In the genomic region with DNA sequence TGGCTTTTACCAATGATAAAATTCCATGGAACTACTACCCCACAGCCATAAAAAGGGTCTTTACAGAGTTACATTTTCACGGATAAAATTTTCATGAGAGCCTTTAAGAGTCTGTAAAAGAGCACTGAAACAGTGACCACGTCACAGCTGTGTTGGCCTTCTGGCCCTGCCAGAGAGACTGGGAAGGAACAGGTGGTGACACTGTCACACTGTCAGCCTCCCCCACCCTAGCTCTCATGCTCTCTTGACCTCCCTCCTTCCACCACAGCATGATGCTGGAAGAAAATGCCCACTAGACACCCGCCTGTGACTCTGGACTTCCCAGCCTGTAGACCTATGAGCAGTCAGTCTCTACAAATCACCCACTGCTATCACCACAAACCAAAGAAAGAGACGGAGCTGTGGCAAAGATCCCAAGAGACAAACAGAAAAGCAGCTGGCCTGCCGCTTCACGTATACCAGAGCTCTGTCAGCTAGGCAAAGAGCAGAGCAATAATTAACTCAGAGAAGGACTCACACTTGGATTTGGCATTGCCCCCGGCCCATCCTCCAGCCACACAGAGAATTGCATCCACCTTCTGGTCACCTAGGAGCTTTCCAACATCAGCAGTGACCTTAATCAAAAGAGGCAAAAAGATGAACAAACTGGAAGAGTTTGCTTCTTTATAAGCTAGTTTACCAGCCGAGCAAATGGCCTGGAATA, we compare ENCODE assay signal across 21 mouse cellular contexts. TPM values are rescaled to one million over a fixed set of nuclear protein-coding genes. Genes with fewer than 3 reads are reported as not detected.
DNase-seq lines count a peak whose midpoint lies in the region; ATAC-seq and TF ChIP-seq lines count a peak whose summit lies in the region.
"Had no signal": no experiment of that assay in that cellular context is flagged by ENCODE, and none has a peak within 500 bp of the region (broad histone marks: within the 10 kb centered on the region; RNA-seq: fewer than 3 reads in every experiment).

No protein-coding gene starts in this region.

- H3K27me3 ChIP-seq in kidney, embryonic 14.5 days (ENCODE audit: control insufficient read depth, insufficient read depth, low read length): no peaks in the 10 kb centered on the region
- no peaks in the 10 kb centered on the region for H3K27me3 ChIP-seq in kidney, adult 2 months (replicated peaks; ENCODE audit: control insufficient read depth, insufficient read depth, low read length)
- no peaks in the 10 kb centered on the region for H3K27me3 ChIP-seq in liver, embryonic 16.5 days (ENCODE audit: control insufficient read depth, insufficient read depth, low read depth, low read length)
- H3K27me3 ChIP-seq: forebrain, embryonic 13.5 days; heart, embryonic 13.5 days; lung, embryonic 15.5 days; midbrain, embryonic 13.5 days had no signal

- no peak overlapping the region for H3K27ac ChIP-seq in kidney, embryonic 14.5 days (ENCODE audit: low read depth, low read length)
- H3K27ac ChIP-seq in kidney, adult 2 months (ENCODE audit: insufficient read depth, low read depth, low read length): peak overlapping the region; percentile 89
- H3K27ac ChIP-seq in liver, embryonic 16.5 days (ENCODE audit: low read length): peak overlapping the region; percentile 78
- H3K27ac ChIP-seq: embryonic facial prominence, embryonic 10.5 days; forebrain, embryonic 13.5 days; heart, embryonic 13.5 days; lung, embryonic 15.5 days; macrophage; midbrain, embryonic 13.5 days had no signal

- TF ChIP-seq CTCF in kidney, adult 2 months (conservative IDR thresholded peaks at IDR 0.05; ENCODE audit: insufficient read depth, insufficient read length, low read depth, low read length): no peak

- H3K4me3 ChIP-seq in kidney, embryonic 14.5 days (ENCODE audit: low read length): no peak overlapping the region
- no peak overlapping the region for H3K4me3 ChIP-seq in kidney, adult 2 months (ENCODE audit: insufficient read depth, low read depth, low read length)
- H3K4me3 ChIP-seq in liver, embryonic 16.5 days (ENCODE audit: low read depth, low read length): no peak overlapping the region
- H3K4me3 ChIP-seq: embryonic facial prominence, embryonic 10.5 days; forebrain, embryonic 13.5 days; heart, embryonic 13.5 days; lung, embryonic 15.5 days; midbrain, embryonic 13.5 days had no signal

- 78% methylated on average over 8 of the region's 8 CpGs for WGBS in kidney, embryonic 14.5 days
- WGBS in kidney, adult 2 months: 57% methylated on average over 8 of the region's 8 CpGs
- WGBS in liver, embryonic 16.5 days (ENCODE audit: insufficient replicate concordance): 64% methylated on average over 8 of the region's 8 CpGs

- H3K36me3 ChIP-seq in kidney, embryonic 14.5 days (ENCODE audit: control insufficient read depth, insufficient read depth, low read length): peaks cover 18% of the 10 kb centered on the region; the same call in 1 of the 2 replicates
- peaks cover 4% of the 10 kb centered on the region; the same call in 1 of the 2 replicates for H3K36me3 ChIP-seq in kidney, adult 2 months (ENCODE audit: control insufficient read depth, insufficient read depth, low read length)
- H3K36me3 ChIP-seq in liver, embryonic 16.5 days (ENCODE audit: control insufficient read depth, insufficient read depth): peaks cover 2% of the 10 kb centered on the region

- 0 out of 2 replicates have a peak, but pooled peaks cover 7% of the 10 kb centered on the region for H3K4me1 ChIP-seq in kidney, embryonic 14.5 days (ENCODE audit: control insufficient read depth, insufficient read depth, low read length)
- peaks cover 10% of the 10 kb centered on the region; the same call in 1 of the 2 replicates for H3K4me1 ChIP-seq in kidney, adult 2 months (ENCODE audit: control insufficient read depth, insufficient read depth, low read length)
- H3K4me1 ChIP-seq in liver, embryonic 16.5 days (ENCODE audit: control insufficient read depth, low read depth, low read length): peaks cover 12% of the 10 kb centered on the region

- no peaks in the 10 kb centered on the region for H3K9me3 ChIP-seq in kidney, embryonic 14.5 days (ENCODE audit: control insufficient read depth, low read length)
- no peaks in the 10 kb centered on the region for H3K9me3 ChIP-seq in liver, embryonic 16.5 days (replicated peaks; ENCODE audit: control insufficient read depth, low read length)
- H3K9me3 ChIP-seq: embryonic facial prominence, embryonic 10.5 days; forebrain, embryonic 13.5 days; heart, embryonic 13.5 days; lung, embryonic 15.5 days; midbrain, embryonic 13.5 days had no signal

- no peak overlapping the region for H3K4me2 ChIP-seq in kidney, embryonic 14.5 days (replicated peaks; ENCODE audit: low read depth, low read length)
- no peak overlapping the region for H3K4me2 ChIP-seq in liver, embryonic 16.5 days (ENCODE audit: low read depth, low read length)
- H3K4me2 ChIP-seq: forebrain, embryonic 13.5 days; heart, embryonic 13.5 days; lung, embryonic 15.5 days; midbrain, embryonic 13.5 days had no signal

- no peak for TF ChIP-seq POLR2A in kidney, adult 2 months (IDR thresholded peaks at IDR 0.05; ENCODE audit: low read depth, low read length)

- H3K9ac ChIP-seq in kidney, embryonic 14.5 days (ENCODE audit: low read depth, low read length): no peak overlapping the region
- H3K9ac ChIP-seq in liver, embryonic 16.5 days (ENCODE audit: low read depth, low read length): no peak overlapping the region
- H3K9ac ChIP-seq: forebrain, embryonic 13.5 days; heart, embryonic 13.5 days; lung, embryonic 15.5 days; midbrain, embryonic 13.5 days had no signal

- no peak for ATAC-seq in kidney, embryonic 14.5 days (ENCODE audit: low FRiP score, low TSS enrichment)
- peak; percentile 70 for ATAC-seq in liver, embryonic 16.5 days (ENCODE audit: low read depth)
- ATAC-seq: forebrain, embryonic 13.5 days; hindbrain, embryonic 16.5 days; midbrain, embryonic 13.5 days had no signal

- DNase-seq in kidney, adult 11 months: peak; percentile 79
- peak; percentile 89 for DNase-seq in kidney, adult 2 months
- peak; percentile 64 for DNase-seq in kidney, postnatal 14 days
- no peak for DNase-seq in neural tube, embryonic 10.5 days (ENCODE audit: extremely low spot score, low spot score)
- no peak for DNase-seq in adrenal gland, postnatal 25 days
- DNase-seq in thymus, postnatal 0 days (ENCODE audit: low spot score): no peak
- DNase-seq: B cell, adult 2 months; cerebellum, postnatal 36 days; heart, postnatal 36 days had no signal

RNA-seq across cellular contexts. Expression of a gene that starts 5.8 kb away (rescaled TPM):
- polyA plus RNA-seq in kidney, embryonic 14.5 days (2014; fragmentation: Nextera tagmentation; extraction: Ambion mirVana): 134 and 146 TPM in 2 replicates
- 415 and 434 TPM in 2 replicates for polyA plus RNA-seq in kidney, adult 2 months (2012; rRNA removed)
- polyA plus RNA-seq in liver, embryonic 16.5 days (2015; fragmentation: Nextera tagmentation; extraction: Ambion mirVana): 103 and 113 TPM in 2 replicates
- total RNA-seq in adrenal gland, postnatal 25 days (2021): 121 and 129 TPM in 2 replicates
- 125 and 126 TPM in 2 replicates for polyA plus RNA-seq in thymus, postnatal 0 days (2015; fragmentation: Nextera tagmentation; extraction: Ambion mirVana)

RNA-seq across cellular contexts. Expression of a gene that starts 9.3 kb away (rescaled TPM):
- not detected in 2 replicates for polyA plus RNA-seq in kidney, embryonic 14.5 days (2014; fragmentation: Nextera tagmentation; extraction: Ambion mirVana)
- polyA plus RNA-seq in kidney, adult 2 months (2012; rRNA removed): not detected in 2 replicates
- not detected in 2 replicates for polyA plus RNA-seq in liver, embryonic 16.5 days (2015; fragmentation: Nextera tagmentation; extraction: Ambion mirVana)
- total RNA-seq in adrenal gland, postnatal 25 days (2021): not detected in 2 replicates
- not detected in 2 replicates for polyA plus RNA-seq in thymus, postnatal 0 days (2015; fragmentation: Nextera tagmentation; extraction: Ambion mirVana)
- total RNA-seq: granulocyte monocyte progenitor cell, adult 5-6 weeks; heart, postnatal 36 days had no signal
- polyA plus RNA-seq: embryonic facial prominence, embryonic 10.5 days; forebrain, embryonic 13.5 days; heart, embryonic 13.5 days; large intestine, adult 2 months; lung, embryonic 15.5 days; macrophage; midbrain, embryonic 13.5 days; stomach, embryonic 16.5 days had no signal

RNA-seq across cellular contexts. Expression of a gene that starts 48.9 kb away (rescaled TPM):
- 88.3 and 112 TPM in 2 replicates for polyA plus RNA-seq in kidney, embryonic 14.5 days (2014; fragmentation: Nextera tagmentation; extraction: Ambion mirVana)
- 93.2 and 96.5 TPM in 2 replicates for polyA plus RNA-seq in kidney, adult 2 months (2012; rRNA removed)
- polyA plus RNA-seq in liver, embryonic 16.5 days (2015; fragmentation: Nextera tagmentation; extraction: Ambion mirVana): 39.1 and 39.2 TPM in 2 replicates
- 54.5 and 61.8 TPM in 2 replicates for total RNA-seq in adrenal gland, postnatal 25 days (2021)
- polyA plus RNA-seq in thymus, postnatal 0 days (2015; fragmentation: Nextera tagmentation; extraction: Ambion mirVana): 45.1 and 48.1 TPM in 2 replicates

Comparison
In these comparisons a context has a peak if more than half of its experiments do, and no peak if none do; other contexts are left out.
1. DNase-seq: peak in kidney, adult 11 months (single experiment), kidney, adult 2 months (single experiment) and kidney, postnatal 14 days (single experiment); none in neural tube, embryonic 10.5 days (single experiment), adrenal gland, postnatal 25 days (single experiment) and thymus, postnatal 0 days (single experiment).